Comparison of ENCODE assay signal across 13 mouse cellular contexts in genomic region chr4:133842992-133843737, GRCm38 (mm10). TPM values are rescaled to one million over a fixed set of nuclear protein-coding genes. Genes with fewer than 3 reads are reported as not detected.
DNase-seq lines count a peak whose midpoint lies in the region; ATAC-seq and TF ChIP-seq lines count a peak whose summit lies in the region.
"Had no signal": no experiment of that assay in that cellular context is flagged by ENCODE, and none has a peak within 500 bp of the region (broad histone marks: within the 10 kb centered on the region; RNA-seq: fewer than 3 reads in every experiment).

No protein-coding gene starts in this region.

- H3K9ac ChIP-seq in midbrain, embryonic 11.5 days (ENCODE audit: low read length) = no peak overlapping the region
- no peak overlapping the region for H3K9ac ChIP-seq in midbrain, embryonic 16.5 days (ENCODE audit: low read depth, low read length)
- H3K9ac ChIP-seq: midbrain, embryonic 13.5 days had no signal

- H3K4me2 ChIP-seq in midbrain, embryonic 11.5 days = no peak overlapping the region
- H3K4me2 ChIP-seq in midbrain, embryonic 16.5 days (ENCODE audit: low read length) = no peak overlapping the region
- H3K4me2 ChIP-seq: midbrain, embryonic 13.5 days had no signal

- TF ChIP-seq CTCF in bone marrow, adult 2 months (IDR thresholded peaks at IDR 0.05; ENCODE audit: control insufficient read depth, insufficient read depth, low read length) = no peak

- no peak overlapping the region for H3K4me3 ChIP-seq in midbrain, embryonic 11.5 days (ENCODE audit: low read depth, low read length)
- no peak overlapping the region for H3K4me3 ChIP-seq in midbrain, embryonic 16.5 days (ENCODE audit: low read depth, low read length)
- H3K4me3 ChIP-seq in bone marrow, adult 2 months (replicated peaks; ENCODE audit: control insufficient read depth, low read depth, low read length) = peak overlapping the region; percentile 28
- H3K4me3 ChIP-seq: midbrain, embryonic 13.5 days had no signal

- no peaks in the 10 kb centered on the region for H3K4me1 ChIP-seq in midbrain, embryonic 11.5 days (ENCODE audit: control insufficient read depth, insufficient read depth, low read length)
- no peaks in the 10 kb centered on the region for H3K4me1 ChIP-seq in midbrain, embryonic 16.5 days (ENCODE audit: control insufficient read depth, insufficient read depth, low read length)
- peaks cover 7% of the 10 kb centered on the region for H3K4me1 ChIP-seq in bone marrow, adult 2 months (ENCODE audit: control insufficient read depth, insufficient read depth, low read length)
- H3K4me1 ChIP-seq: midbrain, embryonic 13.5 days had no signal

- no peak for ATAC-seq in midbrain, embryonic 11.5 days (ENCODE audit: low FRiP score)
- ATAC-seq in midbrain, embryonic 16.5 days = no peak
- ATAC-seq in neutrophil, adult 5-6 weeks (ENCODE audit: extremely low read depth, insufficient number of reproducible peaks, low FRiP score, poor library complexity, severe bottlenecking) = peak; percentile 25
- ATAC-seq: midbrain, embryonic 13.5 days had no signal

- no peaks in the 10 kb centered on the region for H3K27me3 ChIP-seq in midbrain, embryonic 11.5 days (ENCODE audit: control insufficient read depth, insufficient read depth, low read length)
- no peaks in the 10 kb centered on the region for H3K27me3 ChIP-seq in midbrain, embryonic 16.5 days (ENCODE audit: control insufficient read depth, insufficient read depth, low read depth, low read length)
- H3K27me3 ChIP-seq: midbrain, embryonic 13.5 days had no signal

- no peak for TF ChIP-seq POLR2A in bone marrow, adult 2 months (IDR thresholded peaks at IDR 0.05; ENCODE audit: borderline replicate concordance, control insufficient read depth, low read depth, low read length)

- no peak overlapping the region for H3K27ac ChIP-seq in midbrain, embryonic 11.5 days (ENCODE audit: low read depth, low read length)
- H3K27ac ChIP-seq in midbrain, embryonic 16.5 days (ENCODE audit: low read length) = no peak overlapping the region
- peak overlapping the region; percentile 82 for H3K27ac ChIP-seq in bone marrow, adult 2 months (ENCODE audit: control insufficient read depth, insufficient read depth, low read depth, low read length, poor library complexity)
- H3K27ac ChIP-seq: midbrain, embryonic 13.5 days had no signal

- WGBS in midbrain, embryonic 11.5 days = 93% methylated on average over 10 of the region's 10 CpGs
- WGBS in midbrain, embryonic 16.5 days = 94% methylated on average over 8 of the region's 10 CpGs
- 26% methylated on average over 10 of the region's 10 CpGs for WGBS in bone marrow, adult 2 months

- DNase-seq in midbrain, embryonic 11.5 days (ENCODE audit: low spot score, missing footprints) = peak; percentile 60
- no peak for DNase-seq in cerebellum, postnatal 25 days
- no peak for DNase-seq in layer of hippocampus, postnatal 10 days (ENCODE audit: low spot score in 2 of 2)
- no peak for DNase-seq in embryo, embryonic 11 days
- DNase-seq: cerebellum, postnatal 36 days; heart, postnatal 4 days; kidney, adult 8-10 months; lung, adult 18-20 months; right cerebral cortex, postnatal 25 days had no signal

- H3K36me3 ChIP-seq in midbrain, embryonic 11.5 days (ENCODE audit: control insufficient read depth, insufficient read depth, low read length) = no peaks in the 10 kb centered on the region
- H3K36me3 ChIP-seq in midbrain, embryonic 16.5 days (ENCODE audit: control insufficient read depth, insufficient read depth, low read length) = peaks cover 10% of the 10 kb centered on the region; the same call in 1 of the 2 replicates

- no peaks in the 10 kb centered on the region for H3K9me3 ChIP-seq in midbrain, embryonic 11.5 days (ENCODE audit: control insufficient read depth, low read length)
- no peaks in the 10 kb centered on the region for H3K9me3 ChIP-seq in midbrain, embryonic 16.5 days (replicated peaks; ENCODE audit: control insufficient read depth, low read length, poor library complexity, severe bottlenecking)
- H3K9me3 ChIP-seq: midbrain, embryonic 13.5 days had no signal

RNA-seq across cellular contexts. Expression of gene Rps6ka1, which starts 44.4 kb away (rescaled TPM):
- polyA plus RNA-seq in midbrain, embryonic 11.5 days (2014; fragmentation: Nextera tagmentation; extraction: Ambion mirVana) = 22.2 and 25.2 TPM in 2 replicates
- 21.9 and 22.2 TPM in 2 replicates for polyA plus RNA-seq in midbrain, embryonic 16.5 days (2015; fragmentation: Nextera tagmentation; extraction: Ambion mirVana)
- polyA plus RNA-seq in bone marrow, adult 2 months (2011; ENCODE audit: insufficient read depth, insufficient read length, low replicate concordance, missing spikeins) = 36.1 and 79.3 TPM in 2 replicates
- 67.3 and 80.3 TPM in 2 replicates for total RNA-seq in neutrophil, adult 5-6 weeks (2017)
- 10 to 100 TPM; 18.2 TPM for total RNA-seq in layer of hippocampus, postnatal 10 days (2021)
